Mouse (Mus musculus) lung, embryonic 15.5 days (tissue): ENCODE measurements around the gene Hsd17b14. TPM values are rescaled to one million over a fixed set of nuclear protein-coding genes. Genes with fewer than 3 reads are reported as not detected.

Source experiments
- polyA plus RNA-seq: library from polyadenylated mRNA; unstranded; fragments of >200 nt; fragmentation: Nextera tagmentation; extraction: Ambion mirVana; gene quantifications from 2 replicates; pipeline ENCODE4 v1.2.1, GENCODE M21; 2015

Gene Hsd17b14
- polyA plus RNA-seq, 1 experiment from 2014 or later: 1.7 TPM

Other genes with a start within 250 kb of the Hsd17b14 start
- 19.1 and 20.0 TPM in 2 replicates for gene Trpm4, start 221.1 kb upstream of the Hsd17b14 start, polyA plus RNA-seq
- 1.7 and 2.3 TPM in 2 replicates for gene Hrc, start 219.6 kb upstream of the Hsd17b14 start, polyA plus RNA-seq
- 3.1 TPM in 2 replicates for gene Ppfia3, start 187.9 kb upstream of the Hsd17b14 start, polyA plus RNA-seq
- gene Lin7b, start 184.3 kb upstream of the Hsd17b14 start, polyA plus RNA-seq: 0.60 and 0.92 TPM in 2 replicates
- 224 and 229 TPM in 2 replicates for gene Snrnp70, start 159.2 kb upstream of the Hsd17b14 start, polyA plus RNA-seq
- gene Kcna7, start 149.2 kb upstream of the Hsd17b14 start, polyA plus RNA-seq: not detected in 2 replicates
- 3.5 TPM in 2 replicates for gene Ntf5, start 141.2 kb upstream of the Hsd17b14 start, polyA plus RNA-seq
- gene Lhb, start 134.1 kb upstream of the Hsd17b14 start, polyA plus RNA-seq: 0.25 and 0.70 TPM in 2 replicates
- 42.7 and 46.7 TPM in 2 replicates for gene Gys1, start 120.0 kb upstream of the Hsd17b14 start, polyA plus RNA-seq
- gene Ruvbl2, start 116.8 kb upstream of the Hsd17b14 start, polyA plus RNA-seq: 161 and 173 TPM in 2 replicates
- gene Ftl1, start 95.0 kb upstream of the Hsd17b14 start, polyA plus RNA-seq: 5,197 and 5,279 TPM in 2 replicates
- 161 and 176 TPM in 2 replicates for gene Bax, start 88.0 kb upstream of the Hsd17b14 start, polyA plus RNA-seq
- gene Tulp2, start 73.0 kb upstream of the Hsd17b14 start, polyA plus RNA-seq: 0.33 and 0.74 TPM in 2 replicates
- not detected in 2 replicates for gene Gm45808, start 68.1 kb upstream of the Hsd17b14 start, polyA plus RNA-seq
- gene Dhdh, start 66.1 kb upstream of the Hsd17b14 start, polyA plus RNA-seq: 2.8 and 3.4 TPM in 2 replicates
- gene Nucb1, start 44.5 kb upstream of the Hsd17b14 start, polyA plus RNA-seq: 230 and 238 TPM in 2 replicates
- 21.9 and 22.9 TPM in 2 replicates for gene Ppp1r15a, start 28.6 kb upstream of the Hsd17b14 start, polyA plus RNA-seq
- 2.2 and 3.3 TPM in 2 replicates for gene Plekha4, start 28.6 kb upstream of the Hsd17b14 start, polyA plus RNA-seq
- gene Bcat2, start 15.3 kb downstream of the Hsd17b14 start, polyA plus RNA-seq: 57.7 and 62.5 TPM in 2 replicates
- gene Fgf21, start 60.6 kb downstream of the Hsd17b14 start, polyA plus RNA-seq: 0.42 TPM in 1 of 2 replicates, not detected in the other
- gene Fut1, start 62.4 kb downstream of the Hsd17b14 start, polyA plus RNA-seq: 0.47 and 0.49 TPM in 2 replicates
- gene Izumo1, start 66.9 kb downstream of the Hsd17b14 start, polyA plus RNA-seq: 0.15 and 0.29 TPM in 2 replicates
- 32.4 and 33.3 TPM in 2 replicates for gene Rasip1, start 72.6 kb downstream of the Hsd17b14 start, polyA plus RNA-seq
- gene Mamstr, start 85.1 kb downstream of the Hsd17b14 start, polyA plus RNA-seq: 7.7 and 9.5 TPM in 2 replicates
- 0.57 and 0.69 TPM in 2 replicates for gene Fut2, start 111.5 kb downstream of the Hsd17b14 start, polyA plus RNA-seq
- 0.52 and 0.69 TPM in 2 replicates for gene Ntn5, start 129.1 kb downstream of the Hsd17b14 start, polyA plus RNA-seq
- 0.21 and 0.42 TPM in 2 replicates for gene Sec1, start 139.5 kb downstream of the Hsd17b14 start, polyA plus RNA-seq
- 2.4 and 4.6 TPM in 2 replicates for gene Car11, start 144.9 kb downstream of the Hsd17b14 start, polyA plus RNA-seq
- gene Dbp, start 150.2 kb downstream of the Hsd17b14 start, polyA plus RNA-seq: 2.7 and 3.1 TPM in 2 replicates
- 1,016 and 1,098 TPM in 2 replicates for gene Rpl18, start 160.6 kb downstream of the Hsd17b14 start, polyA plus RNA-seq
- gene Sphk2, start 163.1 kb downstream of the Hsd17b14 start, polyA plus RNA-seq: 26.4 and 26.5 TPM in 2 replicates
- gene Fam83e, start 166.3 kb downstream of the Hsd17b14 start, polyA plus RNA-seq: 1.4 and 1.5 TPM in 2 replicates
- not detected in 2 replicates for gene Spaca4, start 170.9 kb downstream of the Hsd17b14 start, polyA plus RNA-seq
- 1.1 and 1.4 TPM in 2 replicates for gene Lmtk3, start 228.8 kb downstream of the Hsd17b14 start, polyA plus RNA-seq
- gene Sult2b1, start 229.8 kb downstream of the Hsd17b14 start, polyA plus RNA-seq: 6.1 and 7.8 TPM in 2 replicates